Mouse (Mus musculus): ENCODE data around the gene Cdc73.
"Not testable (repeated sequence)": the region's sequence is repeated elsewhere in the genome, so short reads cannot be mapped to it uniquely, and the experiment has no call there.

Gene Cdc73

GRCm38 (mm10) chr1:143675734-143676361 lies 26.8 kb downstream of the Cdc73 start:
- ATAC-seq (ENCODE audit: low TSS enrichment): no peak

- not testable (repeated sequence) for ATAC-seq (ENCODE audit: low TSS enrichment)
These were observed 37.9 kb downstream of the Cdc73 start for GRCm38 (mm10) chr1:143664786-143665185.

GRCm38 (mm10) chr1:143663197-143663596 lies 39.5 kb downstream of the Cdc73 start:
- ATAC-seq (ENCODE audit: low TSS enrichment): no peak

- ATAC-seq (ENCODE audit: low TSS enrichment): no peak
These were observed 49.0 kb downstream of the Cdc73 start for GRCm38 (mm10) chr1:143653646-143654045.

DNA sequence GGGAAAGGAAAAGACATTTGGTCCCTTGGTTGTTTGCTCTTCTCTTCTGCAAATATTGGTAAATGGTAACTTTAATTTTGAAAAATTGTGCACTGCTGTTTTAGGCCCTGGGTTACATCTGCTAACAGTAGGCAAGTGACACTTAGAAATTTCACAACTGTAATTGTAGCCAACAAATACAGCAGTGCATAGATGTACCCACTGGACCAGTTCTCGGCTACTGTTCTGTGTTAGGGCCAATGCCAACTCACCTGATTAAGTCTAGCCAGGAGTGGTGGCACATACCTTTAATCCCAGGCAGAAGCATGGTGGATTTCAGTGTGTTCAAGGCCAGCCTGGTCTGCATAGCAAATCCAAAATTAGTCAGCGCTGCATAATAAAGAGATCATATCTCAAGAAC lies 52.4 kb downstream of the Cdc73 start:
- no peak for ATAC-seq (ENCODE audit: low TSS enrichment)

- ATAC-seq (ENCODE audit: low TSS enrichment): peak; percentile 78
These were observed 56.5 kb downstream of the Cdc73 start for GRCm38 (mm10) chr1:143646219-143646618.

DNA sequence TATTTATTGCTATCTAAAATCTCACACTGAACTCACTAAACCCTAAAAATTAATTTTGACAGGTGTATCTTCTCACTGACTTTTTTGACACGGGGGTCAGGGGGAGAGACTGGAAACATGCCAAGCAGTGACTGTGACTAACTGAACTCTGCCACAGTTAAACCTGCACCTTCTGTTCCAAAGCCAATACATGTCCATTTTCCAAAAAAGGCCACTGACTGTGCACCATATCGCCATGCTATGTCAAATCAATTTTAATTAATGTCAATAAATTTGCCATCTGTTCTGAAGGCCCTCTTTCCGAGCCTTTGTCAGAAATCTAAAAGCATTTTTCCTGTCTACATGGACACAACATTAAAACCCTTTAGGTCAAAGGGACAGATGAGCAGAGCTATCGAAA lies 57.3 kb downstream of the Cdc73 start:
- ATAC-seq (ENCODE audit: low TSS enrichment): no peak

GRCm38 (mm10) chr1:143644221-143644620 lies 58.5 kb downstream of the Cdc73 start:
- peak; percentile 39 for ATAC-seq (ENCODE audit: low TSS enrichment)

DNA sequence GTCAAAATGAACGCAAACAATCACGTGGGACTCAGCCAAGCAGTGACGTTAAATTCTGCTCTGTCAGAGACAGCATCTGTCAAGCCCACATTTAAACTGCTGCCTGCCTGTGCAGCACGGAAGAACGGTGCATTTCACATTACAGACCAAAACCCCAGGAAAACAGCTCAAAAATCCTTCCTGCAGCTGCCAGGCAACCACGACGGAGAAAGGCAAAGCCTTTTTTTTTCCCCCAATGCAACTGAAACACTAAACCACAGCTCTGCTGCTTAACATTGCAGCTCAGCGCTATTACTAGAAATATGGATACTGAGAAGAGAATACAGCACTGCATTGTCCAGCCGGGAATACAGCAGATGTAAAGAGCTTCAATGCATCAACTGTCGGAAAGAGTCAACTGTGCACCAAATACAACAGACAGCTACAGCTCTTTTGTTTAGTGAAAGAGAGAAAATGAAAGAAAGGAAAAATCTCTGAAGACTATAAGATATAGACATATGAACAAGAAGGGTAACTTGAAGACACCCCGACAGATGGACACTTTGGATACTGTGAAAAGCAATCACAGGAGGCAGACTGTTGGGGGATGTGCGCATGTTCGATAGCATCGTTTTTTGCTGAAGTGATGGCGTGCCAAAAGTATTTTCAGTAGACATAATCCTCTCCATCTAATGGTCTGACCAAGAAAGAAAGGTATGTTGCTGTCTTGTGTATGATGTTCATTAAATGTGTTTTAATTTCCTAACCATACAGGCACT lies 61.9 kb downstream of the Cdc73 start, which contains the start of gene B3galt2:
Gene B3galt2, plus strand, starts transcription at position 15 of the 758 bp plus-strand sequence.
- peak; percentile 90 for ATAC-seq (ENCODE audit: low TSS enrichment)

GRCm38 (mm10) chr1:143632854-143633587 lies 69.7 kb downstream of the Cdc73 start:
- ATAC-seq (ENCODE audit: low TSS enrichment): no peak

DNA sequence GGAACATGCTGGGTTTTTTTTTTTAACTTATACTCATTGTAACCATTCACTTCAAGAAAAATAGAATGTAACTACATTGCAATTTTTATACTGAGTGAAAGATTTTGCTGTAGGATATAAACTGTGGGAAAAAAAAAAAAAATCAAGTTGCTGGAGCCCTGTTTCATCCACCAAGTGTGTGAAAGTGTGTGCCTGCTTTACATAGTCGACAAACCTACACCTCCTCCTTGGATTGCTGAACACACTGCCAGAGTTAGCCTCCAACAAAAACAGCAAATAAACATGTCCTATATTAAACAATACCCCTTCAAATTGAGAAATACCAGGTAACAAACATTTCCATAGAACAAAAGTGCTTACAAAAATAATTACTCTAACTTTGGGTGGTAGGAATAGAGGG lies 70.3 kb downstream of the Cdc73 start:
- peak; percentile 78 for ATAC-seq (ENCODE audit: low TSS enrichment)

GRCm38 (mm10) chr1:143631337-143631736 lies 71.4 kb downstream of the Cdc73 start:
- no peak for ATAC-seq (ENCODE audit: low TSS enrichment)

DNA sequence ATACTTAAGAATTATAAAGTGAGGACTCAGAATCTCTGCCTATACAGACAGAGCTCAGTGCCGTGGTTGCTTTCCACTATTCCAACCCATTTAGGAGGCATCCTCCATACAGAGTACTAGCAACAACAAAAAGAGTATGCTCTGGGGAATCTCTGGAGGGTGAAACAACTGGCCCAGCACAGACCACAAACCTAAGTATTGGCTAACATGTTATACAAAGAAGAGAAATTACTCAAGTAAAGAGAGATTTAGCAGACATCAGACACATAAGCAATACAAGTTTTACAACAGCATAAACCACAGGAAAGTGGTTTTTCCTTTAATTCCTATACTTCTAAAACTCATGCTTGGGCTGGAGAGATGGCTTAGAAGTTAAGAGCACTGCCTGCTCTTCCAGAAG lies 80.1 kb downstream of the Cdc73 start:
- ATAC-seq (ENCODE audit: low TSS enrichment): no peak

GRCm38 (mm10) chr1:143621930-143622329 lies 80.8 kb downstream of the Cdc73 start:
- no peak for ATAC-seq (ENCODE audit: low TSS enrichment)

DNA sequence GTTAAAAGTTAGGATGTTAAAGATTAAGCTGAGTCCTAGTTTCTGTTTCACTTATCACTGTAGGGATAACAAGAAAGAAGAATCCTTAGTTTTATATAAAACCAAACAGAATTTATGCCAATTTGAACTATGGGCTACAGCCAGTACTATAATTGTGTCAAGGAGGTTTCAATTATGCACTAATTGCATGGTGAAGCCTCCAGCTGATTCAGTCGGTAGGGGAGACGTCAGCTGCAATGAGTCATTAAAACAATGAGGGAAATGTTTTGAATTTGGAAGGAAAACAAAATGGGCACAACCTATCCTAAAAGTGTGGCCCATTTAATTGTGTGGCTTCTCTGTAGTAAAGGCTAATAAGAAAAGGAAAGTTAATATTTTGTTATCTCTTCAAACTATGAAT lies 82.9 kb downstream of the Cdc73 start:
- no peak for ATAC-seq (ENCODE audit: low TSS enrichment)

- no peak for ATAC-seq (ENCODE audit: low TSS enrichment)
These were observed 89.8 kb downstream of the Cdc73 start for GRCm38 (mm10) chr1:143612901-143613300.

DNA sequence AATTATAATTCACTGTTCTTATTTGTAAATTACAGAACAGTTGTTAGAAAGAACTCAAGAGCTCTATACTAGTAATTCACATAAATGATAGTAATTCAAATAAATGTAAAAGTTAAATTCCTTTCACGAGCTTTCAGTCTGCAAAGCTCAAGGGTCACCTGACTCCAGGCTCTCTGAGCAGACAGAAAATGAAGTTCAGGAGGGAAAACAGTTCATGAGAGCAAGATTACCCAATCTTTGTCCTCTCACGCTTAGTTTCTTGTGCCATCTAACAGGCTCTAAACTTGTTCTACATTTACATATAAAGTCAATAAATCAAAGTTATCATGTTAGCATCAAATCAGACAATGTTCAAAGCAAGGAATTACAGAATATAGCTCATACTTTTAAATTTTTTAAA lies 93.8 kb downstream of the Cdc73 start:
- ATAC-seq (ENCODE audit: low TSS enrichment): no peak

DNA sequence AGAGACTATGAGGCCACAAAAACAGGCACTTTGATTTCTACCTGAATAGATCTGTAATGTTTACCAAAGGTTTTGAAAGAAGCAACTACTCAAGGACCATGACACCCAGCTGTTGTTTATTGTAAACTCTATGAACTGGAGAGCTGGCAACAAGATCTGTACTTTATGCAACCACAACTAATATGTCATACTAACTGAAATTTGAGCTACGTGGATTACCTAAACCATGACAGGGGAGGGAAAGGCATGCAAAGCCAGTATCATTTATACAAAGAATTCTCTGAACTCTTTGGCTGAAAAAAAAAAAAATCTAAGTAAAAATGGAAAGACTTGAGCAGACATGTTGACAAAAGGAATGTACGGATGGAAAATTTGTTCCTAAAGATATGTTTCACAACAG lies 105.8 kb downstream of the Cdc73 start:
- no peak for ATAC-seq (ENCODE audit: low TSS enrichment)

GRCm38 (mm10) chr1:143576824-143577543 lies 125.7 kb downstream of the Cdc73 start:
- no peak for ATAC-seq (ENCODE audit: low TSS enrichment)

DNA sequence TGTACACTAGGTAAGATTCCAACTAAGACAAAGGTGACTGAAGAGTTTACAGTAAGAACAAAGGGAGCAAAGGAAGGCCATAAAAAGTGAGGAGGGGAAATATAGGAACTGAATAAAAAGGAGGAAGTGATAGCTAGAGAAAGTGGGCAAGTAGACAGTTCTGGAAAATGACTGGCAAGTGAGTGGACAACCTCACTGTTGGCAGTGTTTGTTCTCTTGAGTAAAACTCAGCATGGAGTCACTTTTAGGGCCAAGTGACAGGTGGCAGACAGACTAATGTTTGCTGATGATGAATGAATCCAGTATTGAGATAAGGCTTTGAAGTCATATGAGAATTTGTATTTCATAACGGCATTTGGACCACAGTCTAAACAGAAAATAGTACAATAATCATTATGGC lies 144.5 kb downstream of the Cdc73 start:
- ATAC-seq (ENCODE audit: low TSS enrichment): no peak

DNA sequence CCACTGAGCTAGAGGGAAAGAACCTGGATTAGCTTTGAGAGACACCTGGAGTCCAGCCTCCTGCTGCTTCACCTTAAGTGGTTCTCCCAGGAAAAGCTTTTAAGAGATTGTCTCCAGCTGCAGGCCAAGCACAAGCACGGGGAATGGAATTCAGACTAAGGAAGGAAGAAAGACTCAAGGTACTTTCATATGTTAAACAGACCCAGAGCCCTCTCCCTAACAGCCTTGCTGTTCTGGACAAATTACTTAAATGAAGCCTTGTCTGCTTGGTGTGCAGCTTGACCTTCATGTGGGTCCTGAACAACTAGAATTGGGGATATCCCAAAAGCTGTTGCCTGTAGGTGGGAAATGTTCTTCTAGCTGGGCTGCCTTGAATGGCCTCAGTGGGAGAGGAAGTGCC lies 147.2 kb downstream of the Cdc73 start:
- ATAC-seq (ENCODE audit: low TSS enrichment): no peak

DNA sequence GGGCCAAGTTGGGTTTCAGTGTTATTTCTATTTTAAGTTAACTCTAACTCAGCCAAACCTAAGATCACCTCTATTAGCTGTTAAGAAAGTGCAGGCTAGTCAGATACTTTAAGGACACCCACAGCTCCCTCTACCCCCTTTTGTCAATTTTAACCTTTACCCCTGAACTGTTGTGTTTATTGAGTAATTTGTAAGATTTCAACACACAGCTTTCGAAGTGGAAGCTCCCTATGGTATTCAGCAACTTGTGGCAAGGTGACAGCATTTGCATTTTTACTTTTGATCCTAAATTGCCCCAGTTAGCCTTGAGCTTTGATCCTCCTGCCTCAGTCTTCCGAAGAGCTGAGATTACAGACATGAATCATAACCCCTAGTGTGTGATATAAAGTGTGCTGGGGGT lies 148.1 kb downstream of the Cdc73 start:
- no peak for ATAC-seq (ENCODE audit: low TSS enrichment)
